Mouse (Mus musculus): ENCODE data around the gene Ifitm3. TPM values are rescaled to one million over a fixed set of nuclear protein-coding genes. Genes with fewer than 3 reads are reported as not detected.

Gene Ifitm3
- total and polyA plus RNA-seq, 3 experiments: 0.25 TPM; not detected in 2

DNA sequence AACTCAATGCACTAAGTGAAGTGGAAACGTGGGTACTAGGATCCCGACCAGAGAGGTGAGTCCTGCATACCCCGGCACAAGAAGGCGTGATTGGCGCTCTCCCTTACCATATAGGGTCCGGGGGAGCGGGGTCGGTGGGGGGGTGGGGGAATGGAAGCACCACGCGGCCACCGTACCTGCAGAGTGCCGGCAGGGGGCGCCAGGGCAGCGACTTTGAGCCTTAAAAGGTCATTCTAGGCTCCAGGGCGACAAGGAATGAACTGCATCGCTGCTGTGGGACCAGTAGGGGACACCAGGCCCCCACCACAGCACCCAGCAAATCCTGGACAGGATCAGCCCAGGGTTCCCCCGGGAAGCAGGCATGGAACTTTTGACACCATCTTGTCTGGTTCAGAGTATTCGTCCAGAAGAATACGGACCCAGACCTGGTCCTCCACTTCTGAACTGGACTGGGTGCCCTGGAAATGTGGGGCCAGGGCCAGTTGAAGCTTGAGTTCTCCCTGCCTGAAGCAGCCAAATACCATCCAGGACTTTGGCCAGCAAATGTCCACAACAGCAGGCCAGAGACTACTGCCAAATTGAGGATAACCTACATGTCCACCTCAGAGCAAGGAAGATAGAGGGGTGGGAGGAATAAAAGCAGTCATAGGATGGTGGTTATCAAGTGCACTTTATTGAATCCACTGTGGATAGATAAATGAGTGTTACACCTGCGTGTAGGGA lies 1.5 kb downstream of the Ifitm3 start (continued):
- TF ChIP-seq NELFE (IDR thresholded peaks at IDR 0.05; ENCODE audit: low read depth, low read length): peak; percentile 71; the same call in 1 of the 2 replicates
- TF ChIP-seq ELF1 (IDR thresholded peaks at IDR 0.05; ENCODE audit: low read depth, low read length): no peak
- peak; percentile 49 to 98 for TF ChIP-seq CTCF (conservative IDR thresholded peaks at IDR 0.05 in 1 of 2, IDR thresholded peaks at IDR 0.05 in 1 of 2; ENCODE audit: low read depth in 2 of 2, low read length in 2 of 2)

DNA sequence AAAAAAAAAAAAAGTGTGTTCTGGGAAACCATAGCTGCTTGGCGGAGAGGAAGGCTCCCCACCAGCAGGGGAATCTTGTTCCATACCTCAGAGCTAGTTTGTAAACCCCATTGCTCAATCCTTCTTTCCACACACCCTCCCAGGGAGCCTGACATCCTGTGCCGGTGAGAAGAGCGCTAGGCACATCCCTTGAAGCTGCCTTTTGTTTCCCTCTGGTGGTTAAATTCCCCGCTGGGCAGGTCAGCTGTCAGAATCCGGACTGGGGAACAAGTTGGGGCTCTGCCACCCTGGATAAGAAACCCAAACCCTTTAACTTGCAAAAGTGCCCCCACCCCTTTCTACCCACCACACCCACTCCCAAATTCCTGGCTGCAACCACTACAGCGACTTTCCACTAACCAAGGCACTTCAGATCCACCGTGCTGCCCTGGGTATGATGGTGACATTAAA lies 2.2 kb downstream of the Ifitm3 start:
- H3K27ac ChIP-seq (ENCODE audit: insufficient read depth, low read depth): no peak overlapping the region
- no peak overlapping the region for H3K9ac ChIP-seq (ENCODE audit: insufficient read depth, low read depth)
- DNase-seq (ENCODE audit: extremely low read depth): no peak
- no peaks in the 10 kb centered on the region for H3K9me3 ChIP-seq (replicated peaks; ENCODE audit: low read length)
- dilution Hi-C loops (cut with MboI; ENCODE audit: extremely low pct_ligation_motif_present, extremely low pct_unique_long_range_greater_than_20kb, low sequenced_read_pairs): no loop called here
- in situ Hi-C loops (cut with MboI; ENCODE audit: low pct_ligation_motif_present, low pct_unique_long_range_greater_than_20kb, low sequenced_read_pairs): no loop called here
- TF ChIP-seq ZC3H11A (IDR thresholded peaks at IDR 0.05; ENCODE audit: low read depth, low read length) (no peak), CTCF (conservative IDR thresholded peaks at IDR 0.05 in 1 of 2, IDR thresholded peaks at IDR 0.05 in 1 of 2; ENCODE audit: low read depth in 2 of 2, low read length in 2 of 2) (peak in 1 of 2 experiments; percentile 56; a peak in 2 of 4 replicates), NRF1 (IDR thresholded peaks at IDR 0.05; ENCODE audit: low read depth, low read length) (no peak), ZKSCAN1 (IDR thresholded peaks at IDR 0.05; ENCODE audit: borderline replicate concordance, low read depth, low read length) (no peak), SMC3 (IDR thresholded peaks at IDR 0.05; ENCODE audit: low read depth, low read length) (peak; percentile 69), RAD21 (IDR thresholded peaks at IDR 0.05; ENCODE audit: low read depth, low read length) (peak; percentile 35), ELF1 (IDR thresholded peaks at IDR 0.05; ENCODE audit: low read depth, low read length) (no peak), MYC (IDR thresholded peaks at IDR 0.05; ENCODE audit: low read depth, low read length) (no peak), ETS1 (conservative IDR thresholded peaks at IDR 0.05; ENCODE audit: low read depth, low read length) (no peak), PAX5 (IDR thresholded peaks at IDR 0.05; ENCODE audit: low read length) (no peak), POLR2AphosphoS2 (IDR thresholded peaks at IDR 0.05; ENCODE audit: low read depth, low read length) (no peak), E2F4 (IDR thresholded peaks at IDR 0.05; ENCODE audit: insufficient replicate concordance, low read depth, low read length) (no peak)
- no peaks in the 10 kb centered on the region for H3K36me3 ChIP-seq (replicated peaks in 1 of 2; ENCODE audit: control insufficient read depth in 1 of 2, insufficient read depth in 1 of 2, low read length in 1 of 2)
- peak overlapping the region; percentile 85; the same call in 1 of the 2 replicates for H3K4me2 ChIP-seq (ENCODE audit: insufficient read depth, low read depth, poor library complexity, severe bottlenecking)
- H3K27me3 ChIP-seq (replicated peaks): peaks cover 12% of the 10 kb centered on the region
- peaks cover 0 to 8% of the 10 kb centered on the region in 2 experiments; a peak in 2 of 4 replicates for H3K4me1 ChIP-seq (ENCODE audit: control insufficient read depth in 1 of 2, insufficient read depth in 2 of 2)
- H3K79me2 ChIP-seq (replicated peaks; ENCODE audit: control insufficient read depth, extremely low read depth, insufficient read depth, poor library complexity, severe bottlenecking): no peaks in the 10 kb centered on the region
- no peak overlapping the region for H3K4me3 ChIP-seq (replicated peaks in 1 of 3; ENCODE audit: low read depth in 2 of 3, low read length in 2 of 3, poor library complexity in 1 of 3)

DNA sequence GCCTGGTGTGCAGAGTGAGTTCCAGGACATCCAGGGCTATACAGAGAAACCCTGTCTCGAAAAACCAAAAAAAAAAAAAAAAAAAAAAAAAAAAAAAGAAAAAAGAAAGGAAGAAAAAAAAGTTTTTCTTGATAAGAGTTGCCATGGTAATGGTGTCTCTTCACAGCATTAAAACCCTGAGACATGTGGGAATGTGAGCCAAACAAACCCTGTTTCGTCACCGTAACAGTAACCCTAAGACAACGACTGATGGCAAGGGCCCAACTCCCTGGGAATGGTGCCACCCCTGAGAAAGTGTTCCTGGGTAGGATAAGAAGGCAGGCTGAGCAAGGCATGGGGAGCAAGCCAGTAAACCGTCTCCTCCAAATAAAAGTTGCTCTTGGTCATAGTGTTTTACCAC lies 3.7 kb downstream of the Ifitm3 start:
- no peak overlapping the region for H3K4me3 ChIP-seq (replicated peaks in 1 of 3; ENCODE audit: low read depth in 2 of 3, low read length in 2 of 3, poor library complexity in 1 of 3)
- H3K27ac ChIP-seq (ENCODE audit: insufficient read depth, low read depth): no peak overlapping the region
- H3K9me3 ChIP-seq (replicated peaks; ENCODE audit: low read length): peaks cover 2% of the 10 kb centered on the region
- H3K27me3 ChIP-seq (replicated peaks): peaks cover 12% of the 10 kb centered on the region
- in situ Hi-C loops (cut with MboI; ENCODE audit: low pct_ligation_motif_present, low pct_unique_long_range_greater_than_20kb, low sequenced_read_pairs) (no loop called here), dilution Hi-C loops (cut with MboI; ENCODE audit: extremely low pct_ligation_motif_present, extremely low pct_unique_long_range_greater_than_20kb, low sequenced_read_pairs) (no loop called here)
- no peaks in the 10 kb centered on the region for H3K36me3 ChIP-seq (replicated peaks in 1 of 2; ENCODE audit: control insufficient read depth in 1 of 2, insufficient read depth in 1 of 2, low read length in 1 of 2)
- H3K79me2 ChIP-seq (replicated peaks; ENCODE audit: control insufficient read depth, extremely low read depth, insufficient read depth, poor library complexity, severe bottlenecking): no peaks in the 10 kb centered on the region
- no peak overlapping the region for H3K4me2 ChIP-seq (ENCODE audit: insufficient read depth, low read depth, poor library complexity, severe bottlenecking)
- DNase-seq (ENCODE audit: extremely low read depth): no peak
- peaks cover 0 to 8% of the 10 kb centered on the region in 2 experiments; a peak in 2 of 4 replicates for H3K4me1 ChIP-seq (ENCODE audit: control insufficient read depth in 1 of 2, insufficient read depth in 2 of 2)
- no peak overlapping the region for H3K9ac ChIP-seq (ENCODE audit: insufficient read depth, low read depth)
- TF ChIP-seq ZC3H11A (IDR thresholded peaks at IDR 0.05; ENCODE audit: low read depth, low read length): no peak
- TF ChIP-seq RAD21 (IDR thresholded peaks at IDR 0.05; ENCODE audit: low read depth, low read length): no peak
- TF ChIP-seq ZNF384 (IDR thresholded peaks at IDR 0.05; ENCODE audit: low read depth, low read length): no peak; the same call in 1 of the 2 replicates
- TF ChIP-seq EP300 (IDR thresholded peaks at IDR 0.05; ENCODE audit: low read length): no peak
- TF ChIP-seq MEF2A (IDR thresholded peaks at IDR 0.05; ENCODE audit: borderline replicate concordance, low read depth, low read length): no peak
- TF ChIP-seq MAZ (IDR thresholded peaks at IDR 0.05; ENCODE audit: low read depth, low read length): no peak
- TF ChIP-seq SIN3A (IDR thresholded peaks at IDR 0.05; ENCODE audit: low read length): no peak
- TF ChIP-seq NELFE (IDR thresholded peaks at IDR 0.05; ENCODE audit: low read depth, low read length): no peak
